Mouse (Mus musculus): ENCODE measurements around the gene Rhob. TPM values are rescaled to one million over a fixed set of nuclear protein-coding genes. Genes with fewer than 3 reads are reported as not detected.
A peak's percentile ranks its signal among the peaks of the same experiment; 100 is the strongest.

Gene Rhob
- polyA plus RNA-seq, 1 experiment from 2014 or later: 113 TPM

- Histone ChIP-seq H3K36me3 (replicated peaks; ENCODE audit: control insufficient read depth, insufficient read depth) (no peaks in the 10 kb centered on the region), H3K9ac (no peak overlapping the region), H3K4me3 (replicated peaks; ENCODE audit: low read length) (no peak overlapping the region), H3K27me3 (ENCODE audit: control insufficient read depth, insufficient read depth, low read length) (no peaks in the 10 kb centered on the region), H3K4me1 (replicated peaks; ENCODE audit: control insufficient read depth, insufficient read depth, low read length) (no peaks in the 10 kb centered on the region), H3K27ac (no peak overlapping the region), H3K9me3 (ENCODE audit: control insufficient read depth, low read length) (no peaks in the 10 kb centered on the region), H3K4me2 (replicated peaks) (no peak overlapping the region)
- no peak for ATAC-seq (ENCODE audit: low FRiP score)
- no peak for DNase-seq (ENCODE audit: low spot score)
- WGBS: 69% methylated on average over 5 of the region's 5 CpGs
Observed at GRCm38 (mm10) chr12:8509693-8510092, 9.9 kb upstream of the Rhob start.

GRCm38 (mm10) chr12:8506954-8507707 is 7.3 kb upstream of the Rhob start:
- no peak overlapping the region for H3K4me3 ChIP-seq (replicated peaks; ENCODE audit: low read length)
- ATAC-seq (ENCODE audit: low FRiP score) (no peak), DNase-seq (ENCODE audit: low spot score) (no peak)
- no peak overlapping the region for H3K9ac ChIP-seq
- no peaks in the 10 kb centered on the region for H3K27me3 ChIP-seq (ENCODE audit: control insufficient read depth, insufficient read depth, low read length)
- H3K36me3 ChIP-seq (replicated peaks; ENCODE audit: control insufficient read depth, insufficient read depth): no peaks in the 10 kb centered on the region
- H3K4me2 ChIP-seq (replicated peaks): no peak overlapping the region
- no peaks in the 10 kb centered on the region for H3K4me1 ChIP-seq (replicated peaks; ENCODE audit: control insufficient read depth, insufficient read depth, low read length)
- no peaks in the 10 kb centered on the region for H3K9me3 ChIP-seq (ENCODE audit: control insufficient read depth, low read length)
- 78% methylated on average over 9 of the region's 9 CpGs for WGBS
- no peak overlapping the region for H3K27ac ChIP-seq

- Histone ChIP-seq H3K9me3 (ENCODE audit: control insufficient read depth, low read length) (no peaks in the 10 kb centered on the region), H3K36me3 (replicated peaks; ENCODE audit: control insufficient read depth, insufficient read depth) (no peaks in the 10 kb centered on the region), H3K27ac (no peak overlapping the region), H3K27me3 (ENCODE audit: control insufficient read depth, insufficient read depth, low read length) (no peaks in the 10 kb centered on the region), H3K4me3 (replicated peaks; ENCODE audit: low read length) (no peak overlapping the region), H3K4me2 (replicated peaks) (no peak overlapping the region), H3K9ac (no peak overlapping the region), H3K4me1 (replicated peaks; ENCODE audit: control insufficient read depth, insufficient read depth, low read length) (peaks cover 10% of the 10 kb centered on the region)
- DNase-seq (ENCODE audit: low spot score) (no peak), ATAC-seq (ENCODE audit: low FRiP score) (no peak)
- WGBS: 92% methylated on average over 6 of the region's 6 CpGs
Observed at GRCm38 (mm10) chr12:8504131-8504530, 4.3 kb upstream of the Rhob start.

- H3K9me3 ChIP-seq (ENCODE audit: control insufficient read depth, low read length): no peaks in the 10 kb centered on the region
- 17% methylated on average over 6 of the region's 6 CpGs for WGBS
- no peak overlapping the region for H3K9ac ChIP-seq
- H3K4me1 ChIP-seq (replicated peaks; ENCODE audit: control insufficient read depth, insufficient read depth, low read length): peaks cover 12% of the 10 kb centered on the region
- no peaks in the 10 kb centered on the region for H3K27me3 ChIP-seq (ENCODE audit: control insufficient read depth, insufficient read depth, low read length)
- no peak overlapping the region for H3K27ac ChIP-seq
- DNase-seq (ENCODE audit: low spot score) (peak; percentile 89), ATAC-seq (ENCODE audit: low FRiP score) (no peak)
- H3K4me2 ChIP-seq (replicated peaks): no peak overlapping the region
- H3K4me3 ChIP-seq (replicated peaks; ENCODE audit: low read length): no peak overlapping the region
- no peaks in the 10 kb centered on the region for H3K36me3 ChIP-seq (replicated peaks; ENCODE audit: control insufficient read depth, insufficient read depth)
Observed at GRCm38 (mm10) chr12:8502546-8502945, 2.7 kb upstream of the Rhob start.

GRCm38 (mm10) chr12:8501571-8502305 is 1.9 kb upstream of the Rhob start:
- H3K4me3 ChIP-seq (replicated peaks; ENCODE audit: low read length): no peak overlapping the region
- no peak for DNase-seq (ENCODE audit: low spot score)
- H3K27ac ChIP-seq: no peak overlapping the region
- 88% methylated on average over 14 of the region's 14 CpGs for WGBS
- H3K36me3 ChIP-seq (replicated peaks; ENCODE audit: control insufficient read depth, insufficient read depth): no peaks in the 10 kb centered on the region
- H3K9ac ChIP-seq: no peak overlapping the region
- H3K4me2 ChIP-seq (replicated peaks): no peak overlapping the region
- H3K9me3 ChIP-seq (ENCODE audit: control insufficient read depth, low read length): no peaks in the 10 kb centered on the region
- no peak for ATAC-seq (ENCODE audit: low FRiP score)
- no peaks in the 10 kb centered on the region for H3K27me3 ChIP-seq (ENCODE audit: control insufficient read depth, insufficient read depth, low read length)
- peaks cover 21% of the 10 kb centered on the region for H3K4me1 ChIP-seq (replicated peaks; ENCODE audit: control insufficient read depth, insufficient read depth, low read length)

- ATAC-seq (ENCODE audit: low FRiP score): no peak
- no peaks in the 10 kb centered on the region for H3K27me3 ChIP-seq (ENCODE audit: control insufficient read depth, insufficient read depth, low read length)
- H3K9ac ChIP-seq: peak overlapping the region; percentile 96
- peak overlapping the region; percentile 99 for H3K27ac ChIP-seq
- H3K9me3 ChIP-seq (ENCODE audit: control insufficient read depth, low read length): no peaks in the 10 kb centered on the region
- H3K4me2 ChIP-seq (replicated peaks): peak overlapping the region; percentile 82
- DNase-seq (ENCODE audit: low spot score): no peak
- peak overlapping the region; percentile 74 for H3K4me3 ChIP-seq (replicated peaks; ENCODE audit: low read length)
- 44% methylated on average over 17 of the region's 17 CpGs for WGBS
- H3K36me3 ChIP-seq (replicated peaks; ENCODE audit: control insufficient read depth, insufficient read depth): no peaks in the 10 kb centered on the region
- peaks cover 29% of the 10 kb centered on the region for H3K4me1 ChIP-seq (replicated peaks; ENCODE audit: control insufficient read depth, insufficient read depth, low read length)
Observed at GRCm38 (mm10) chr12:8500597-8501570, 1.1 kb upstream of the Rhob start.

- peak overlapping the region; percentile 74 for H3K4me3 ChIP-seq (replicated peaks; ENCODE audit: low read length)
- peak; percentile 72 for ATAC-seq (ENCODE audit: low FRiP score)
- H3K36me3 ChIP-seq (replicated peaks; ENCODE audit: control insufficient read depth, insufficient read depth): no peaks in the 10 kb centered on the region
- DNase-seq (ENCODE audit: low spot score): peak; percentile 66
- peak overlapping the region; percentile 99 for H3K27ac ChIP-seq
- H3K4me2 ChIP-seq (replicated peaks): peak overlapping the region; percentile 82
- H3K9me3 ChIP-seq (ENCODE audit: control insufficient read depth, low read length): no peaks in the 10 kb centered on the region
- peaks cover 33% of the 10 kb centered on the region for H3K4me1 ChIP-seq (replicated peaks; ENCODE audit: control insufficient read depth, insufficient read depth, low read length)
- H3K9ac ChIP-seq: peak overlapping the region; percentile 96
- no peaks in the 10 kb centered on the region for H3K27me3 ChIP-seq (ENCODE audit: control insufficient read depth, insufficient read depth, low read length)
- WGBS: under 1% methylated on average over 89 of the region's 99 CpGs
Observed at GRCm38 (mm10) chr12:8499001-8499870, 573 bp downstream of the Rhob start.

- H3K27ac ChIP-seq: peak overlapping the region; percentile 99
- no peaks in the 10 kb centered on the region for H3K36me3 ChIP-seq (replicated peaks; ENCODE audit: control insufficient read depth, insufficient read depth)
- H3K4me1 ChIP-seq (replicated peaks; ENCODE audit: control insufficient read depth, insufficient read depth, low read length): peaks cover 33% of the 10 kb centered on the region
- no peaks in the 10 kb centered on the region for H3K9me3 ChIP-seq (ENCODE audit: control insufficient read depth, low read length)
- H3K9ac ChIP-seq: peak overlapping the region; percentile 96
- peak overlapping the region; percentile 82 for H3K4me2 ChIP-seq (replicated peaks)
- no peaks in the 10 kb centered on the region for H3K27me3 ChIP-seq (ENCODE audit: control insufficient read depth, insufficient read depth, low read length)
- WGBS: 2% methylated on average over 13 of the region's 13 CpGs
- DNase-seq (ENCODE audit: low spot score): peak; percentile 36
- H3K4me3 ChIP-seq (replicated peaks; ENCODE audit: low read length): peak overlapping the region; percentile 74
- peak; percentile 1 for ATAC-seq (ENCODE audit: low FRiP score)
Observed at GRCm38 (mm10) chr12:8498591-8499000, 1.2 kb downstream of the Rhob start.
